ENCODE assay signal across 8 mouse cellular contexts in the genomic region with DNA sequence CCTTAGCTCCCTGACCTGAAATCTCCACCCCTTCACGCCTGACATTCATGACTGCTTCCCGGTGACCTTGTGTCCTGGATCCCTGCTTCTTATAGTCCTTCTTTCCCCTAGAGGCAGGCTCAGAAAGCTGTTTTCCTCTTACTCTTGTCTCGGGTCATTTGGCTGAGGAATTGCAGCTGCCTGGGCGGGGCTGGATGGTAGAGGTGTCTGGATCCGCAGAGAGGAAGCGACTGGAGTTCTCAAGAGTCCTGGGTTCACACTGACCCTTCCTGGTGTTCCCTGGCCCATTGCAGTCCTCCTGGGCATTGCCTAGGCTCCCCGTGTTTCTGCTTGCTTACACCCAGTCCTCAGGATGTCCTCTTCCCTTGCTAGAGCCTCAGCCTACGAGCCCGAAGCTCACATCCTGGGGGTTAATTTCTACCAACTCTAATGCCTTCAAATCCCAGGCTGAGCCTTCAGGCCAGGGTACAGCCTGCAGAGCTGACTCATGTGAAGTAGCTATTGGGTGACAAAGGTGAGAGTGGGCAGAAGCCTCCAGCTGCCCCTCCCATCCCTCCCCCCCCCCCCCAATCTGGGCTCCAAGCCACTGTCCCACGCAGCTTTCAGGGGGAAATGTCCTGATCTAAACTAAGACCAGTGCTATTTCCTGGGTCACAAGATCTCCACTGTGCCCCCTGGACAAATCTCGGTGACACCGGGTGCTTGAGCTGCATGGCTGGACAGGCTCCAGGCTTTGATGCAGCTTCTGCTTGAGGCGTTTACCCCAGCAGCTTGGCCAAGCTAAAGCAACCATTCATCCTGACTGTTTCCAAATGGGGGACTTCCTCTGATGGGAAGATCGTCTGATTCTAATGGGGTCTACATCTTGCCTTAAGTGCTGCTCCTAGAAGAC. TPM values are rescaled to one million over a fixed set of nuclear protein-coding genes. Genes with fewer than 3 reads are reported as not detected.
DNase-seq lines count a peak whose midpoint lies in the region; ATAC-seq and TF ChIP-seq lines count a peak whose summit lies in the region.

No protein-coding gene starts in this region.

- TF ChIP-seq CTCF in cortical plate, adult 2 months (IDR thresholded peaks at IDR 0.05; ENCODE audit: extremely low read depth, insufficient read depth, low read length), result no peak

- peak overlapping the region; percentile 91 for H3K4me2 ChIP-seq in heart, embryonic 14.5 days (ENCODE audit: low read length)
- H3K4me2 ChIP-seq in midbrain, embryonic 12.5 days (replicated peaks), result peak overlapping the region; percentile 72

- H3K27me3 ChIP-seq in heart, embryonic 14.5 days (ENCODE audit: control insufficient read depth, insufficient read depth, low read length), result no peaks in the 10 kb centered on the region
- peaks cover 9% of the 10 kb centered on the region for H3K27me3 ChIP-seq in midbrain, embryonic 12.5 days

- ATAC-seq in heart, embryonic 14.5 days (ENCODE audit: insufficient number of reproducible peaks, insufficient read depth, low FRiP score, low read depth), result no peak; the same call in 1 of the 2 replicates
- no peak for ATAC-seq in midbrain, embryonic 12.5 days (ENCODE audit: low FRiP score, low read depth)
- ATAC-seq in monocyte, adult 5-6 weeks (replicated peaks; ENCODE audit: insufficient number of reproducible peaks, low FRiP score, low TSS enrichment, poor library complexity, severe bottlenecking), result no peak
- ATAC-seq in frontal cortex, adult (ENCODE audit: low TSS enrichment), result no peak

- TF ChIP-seq POLR2A in cortical plate, adult 2 months (IDR thresholded peaks at IDR 0.05; ENCODE audit: extremely low read depth, insufficient read depth, low read length), result no peak

- H3K9ac ChIP-seq in heart, embryonic 14.5 days (ENCODE audit: low read length), result peak overlapping the region; percentile 68
- H3K9ac ChIP-seq in midbrain, embryonic 12.5 days (replicated peaks), result peak overlapping the region; percentile 44; the same call in 1 of the 2 replicates

- peaks cover 2% of the 10 kb centered on the region; the same call in 1 of the 2 replicates for H3K4me1 ChIP-seq in cortical plate, adult 2 months (ENCODE audit: control insufficient read depth, insufficient read depth, low read length)
- peaks cover 27 to 28% of the 10 kb centered on the region in 2 experiments for H3K4me1 ChIP-seq in heart, embryonic 14.5 days (ENCODE audit: control insufficient read depth in 2 of 2, insufficient read depth in 2 of 2, low read length in 2 of 2)
- H3K4me1 ChIP-seq in midbrain, embryonic 12.5 days, result peaks cover 28% of the 10 kb centered on the region

- WGBS in heart, embryonic 14.5 days, result 9% methylated on average over 14 of the region's 14 CpGs
- WGBS in midbrain, embryonic 12.5 days, result 27% methylated on average over 14 of the region's 14 CpGs

- no peak overlapping the region for H3K27ac ChIP-seq in cortical plate, adult 2 months (ENCODE audit: insufficient read depth, low read length)
- peak overlapping the region; percentile 53 to 55 for H3K27ac ChIP-seq in heart, embryonic 14.5 days (replicated peaks in 1 of 2; ENCODE audit: control insufficient read depth in 1 of 2, insufficient read depth in 1 of 2, low read depth in 2 of 2, low read length in 2 of 2)
- H3K27ac ChIP-seq in midbrain, embryonic 12.5 days (replicated peaks), result no peak overlapping the region

- no peaks in the 10 kb centered on the region for H3K36me3 ChIP-seq in heart, embryonic 14.5 days (ENCODE audit: control insufficient read depth, insufficient read depth, low read length)
- H3K36me3 ChIP-seq in midbrain, embryonic 12.5 days, result no peaks in the 10 kb centered on the region

- intact Hi-C loops in left cerebral cortex, postnatal 4 days (cut with DNase I), result loop anchor here (10.0 kb wide), 1 partner anchor 130 kb away; no protein-coding TSS in a partner anchor
- intact Hi-C loops in left cerebral cortex, postnatal 25 days (cut with DNase I), result loop anchor here (2.0 kb wide), 2 partner anchors 36 to 162 kb away; partner anchors contain the start of gene Slc16a1

- DNase-seq in left cerebral cortex, postnatal 4 days, result peak; percentile 40
- no peak for DNase-seq in left cerebral cortex, postnatal 25 days (ENCODE audit: low spot score in 2 of 2)
- DNase-seq in kidney, postnatal 10 days, result peak; percentile 79

- H3K4me3 ChIP-seq in cortical plate, adult 2 months (ENCODE audit: insufficient read depth, low read length), result peak overlapping the region; percentile 30
- H3K4me3 ChIP-seq in heart, embryonic 14.5 days (ENCODE audit: control insufficient read depth in 1 of 2, insufficient read depth in 1 of 2, low read depth in 1 of 2, low read length in 2 of 2), result peak overlapping the region; percentile 45 to 48
- H3K4me3 ChIP-seq in midbrain, embryonic 12.5 days, result peak overlapping the region; percentile 37

- no peaks in the 10 kb centered on the region for H3K9me3 ChIP-seq in heart, embryonic 14.5 days (ENCODE audit: control insufficient read depth, low read length)
- no peaks in the 10 kb centered on the region for H3K9me3 ChIP-seq in midbrain, embryonic 12.5 days

RNA-seq across cellular contexts. Expression of gene Slc16a1, which starts 36.1 kb away (rescaled TPM):
- 10 to 100 TPM; 45.4 to 48.5 TPM for total RNA-seq in left cerebral cortex, postnatal 4 days (2021)
- 10 to 100 TPM; 23.0 to 23.2 TPM for total RNA-seq in left cerebral cortex, postnatal 25 days (2021)
- 20.4 and 24.6 TPM in 2 replicates for polyA plus RNA-seq in cortical plate, adult 2 months (2012; rRNA removed)
- polyA plus RNA-seq in heart, embryonic 14.5 days (2014; fragmentation: Nextera tagmentation; extraction: Ambion mirVana), result 82.5 and 89.5 TPM in 2 replicates
- 21.4 and 23.6 TPM in 2 replicates for polyA plus RNA-seq in midbrain, embryonic 12.5 days (2016; fragmentation: Nextera tagmentation; extraction: Ambion mirVana)
- 4.8 to 7.0 TPM (median 6.2 TPM) in 3 replicates for total RNA-seq in monocyte, adult 5-6 weeks (2017)

Comparison
In these comparisons a context has a peak if more than half of its experiments do, and no peak if none do; other contexts are left out.
1. DNase-seq: peak in left cerebral cortex, postnatal 4 days (single experiment) and kidney, postnatal 10 days (single experiment); none in left cerebral cortex, postnatal 25 days (0 of 2).
2. H3K27ac ChIP-seq: peak in heart, embryonic 14.5 days (2 of 2); none in cortical plate, adult 2 months (single experiment) and midbrain, embryonic 12.5 days (single experiment).
3. Peak in every context shown above with its lines, with median percentiles within 50 percentile points of each other: H3K4me3 ChIP-seq.